Mouse (Mus musculus) erythroblast, adult 5-6 weeks (primary cell): ENCODE results near the gene S100a6. TPM values are rescaled to one million over a fixed set of nuclear protein-coding genes. Genes with fewer than 3 reads are reported as not detected.

ENCODE experiments used
- ATAC-seq: replicated peaks from 2 replicates; pipeline ENCODE4 v1.8.0; 2016; ENCODE audit warnings: moderate number of reproducible peaks, mild to moderate bottlenecking, moderate TSS enrichment, inconsistent platforms; ENCODE audit not compliant: poor library complexity, low FRiP score, severe bottlenecking
- total RNA-seq, 2 experiments: library from RNA; stranded (forward) in 1 of 2; stranded (reverse) in 1 of 2; fragments of 150-400 nt in 1 of 2; fragments of 200-764, 138-1000 nt in 1 of 2; gene quantifications; 2 replicates each; pipeline versions ENCODE4 v1.2.3 to v1.2.4; 2015 to 2017; ENCODE audit warnings: low replicate concordance in 2 of 2

S100a6 gene
- 246 and 247 TPM in 2 replicates for total RNA-seq (2015; ENCODE audit: low replicate concordance)
- 99.2 and 118 TPM in 2 replicates for total RNA-seq (2017; ENCODE audit: low replicate concordance)

GRCm38 (mm10) chr3:90612728-90613291 is at the start of gene S100a6:
Gene S100a6 (plus strand): TSS chr3:90612882.
- peak; percentile 47 for ATAC-seq

DNA sequence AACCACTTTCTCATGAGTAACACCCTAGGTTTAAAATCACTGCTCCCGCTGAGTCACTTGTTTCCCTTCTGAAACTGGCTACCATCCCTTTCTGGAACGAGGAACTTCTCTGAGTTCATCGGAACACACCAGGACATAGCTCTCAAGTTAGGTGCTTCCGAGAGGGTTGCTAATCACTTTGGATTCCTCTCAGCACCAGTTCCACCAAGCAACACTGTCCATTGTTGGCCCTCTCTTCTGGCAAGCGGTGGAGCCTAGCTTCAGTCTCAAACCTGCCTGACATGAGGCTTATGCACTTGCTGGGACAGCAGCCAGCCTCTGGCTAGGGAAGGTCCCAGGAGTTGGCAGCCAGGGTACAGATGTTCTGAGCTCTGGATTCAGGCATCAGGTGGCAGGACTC is 38.0 kb upstream of the S100a6 start:
- ATAC-seq: no peak

GRCm38 (mm10) chr3:90575320-90575719 is 37.4 kb upstream of the S100a6 start:
- no peak for ATAC-seq

GRCm38 (mm10) chr3:90576351-90577001 is 36.2 kb upstream of the S100a6 start:
- no peak for ATAC-seq

DNA sequence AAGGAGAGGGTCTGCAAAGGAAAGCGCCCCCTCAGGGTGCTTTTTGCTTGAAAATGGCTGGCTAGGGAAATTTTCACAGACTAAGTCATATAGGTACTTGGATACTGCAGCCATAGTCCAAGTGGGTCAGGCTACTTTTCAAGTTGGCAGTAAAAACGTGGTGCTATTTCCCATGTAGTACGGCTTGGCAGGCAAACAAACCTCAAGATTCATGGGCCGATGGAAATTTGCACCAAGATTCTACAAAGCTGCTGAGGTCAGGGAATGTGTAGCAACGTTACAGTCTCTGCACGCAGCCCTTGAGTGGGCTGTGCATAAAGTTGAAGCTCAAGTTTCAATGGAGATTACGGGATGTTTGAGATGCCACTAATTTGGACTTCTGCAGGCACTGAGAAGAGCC is 33.2 kb upstream of the S100a6 start:
- ATAC-seq: no peak

GRCm38 (mm10) chr3:90581141-90581540 is 31.5 kb upstream of the S100a6 start:
- ATAC-seq: no peak

- no peak for ATAC-seq
These were observed 30.5 kb upstream of the S100a6 start for GRCm38 (mm10) chr3:90582156-90582555.

GRCm38 (mm10) chr3:90582556-90582955 is 30.1 kb upstream of the S100a6 start:
- ATAC-seq: no peak

DNA sequence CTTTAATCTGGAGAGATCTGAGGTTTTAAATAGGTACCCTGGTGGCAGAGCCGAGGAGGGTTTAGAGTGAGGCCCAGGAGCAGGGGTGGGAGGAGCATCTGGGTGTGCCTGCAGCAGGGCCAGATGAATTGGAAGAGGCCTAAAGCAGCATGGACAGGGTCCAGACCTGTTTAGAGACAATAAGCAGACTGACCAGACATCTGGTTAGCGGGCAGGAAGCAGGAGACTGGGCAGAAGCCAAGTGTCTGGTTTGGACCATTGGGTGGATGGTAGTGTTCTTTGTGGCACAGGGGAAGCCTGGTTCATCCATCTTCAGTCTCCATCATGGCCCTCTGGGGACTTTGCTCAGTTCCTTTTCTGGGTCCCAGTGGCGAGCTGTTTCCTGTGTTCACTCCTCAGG is 28.8 kb upstream of the S100a6 start:
- ATAC-seq: no peak

GRCm38 (mm10) chr3:90585595-90585994 is 27.1 kb upstream of the S100a6 start:
- peak; percentile 73 for ATAC-seq

DNA sequence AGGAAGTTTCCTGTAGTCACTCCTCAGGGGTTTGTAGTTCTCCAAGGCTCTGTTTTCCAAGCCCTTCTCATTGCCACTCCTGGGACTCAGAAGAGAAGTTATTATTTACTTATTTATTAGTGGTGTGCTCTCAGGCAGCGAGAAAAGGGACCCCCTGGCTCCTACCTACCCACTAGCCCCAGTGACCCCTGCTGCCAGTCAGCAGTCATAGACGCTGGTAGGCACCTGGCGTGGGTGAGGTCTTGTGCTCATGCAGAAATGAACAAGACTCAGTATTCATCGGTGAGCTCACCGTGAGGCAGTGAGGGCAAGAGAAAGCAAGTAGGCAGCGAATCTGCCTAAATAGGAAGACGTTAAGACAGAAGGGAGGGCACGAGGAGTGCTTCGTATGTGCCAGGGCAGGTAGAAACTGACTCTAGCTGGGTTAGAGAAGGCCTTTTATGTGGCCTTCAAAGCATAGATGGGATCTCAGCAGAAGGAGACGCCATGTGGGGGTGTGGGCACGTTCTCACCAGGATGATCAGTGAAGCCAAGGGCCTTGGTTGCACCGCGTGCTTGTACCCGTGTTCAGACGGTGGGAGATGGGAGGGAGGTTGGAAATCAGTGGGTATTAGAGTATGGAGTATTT is 26.6 kb upstream of the S100a6 start:
- peak; percentile 17; the same call in 1 of the 2 replicates for ATAC-seq

- ATAC-seq: peak; percentile 38; the same call in 1 of the 2 replicates
These were observed 25.8 kb upstream of the S100a6 start for GRCm38 (mm10) chr3:90586906-90587305.

- ATAC-seq: no peak
These were observed 25.2 kb upstream of the S100a6 start for GRCm38 (mm10) chr3:90587361-90588101.

DNA sequence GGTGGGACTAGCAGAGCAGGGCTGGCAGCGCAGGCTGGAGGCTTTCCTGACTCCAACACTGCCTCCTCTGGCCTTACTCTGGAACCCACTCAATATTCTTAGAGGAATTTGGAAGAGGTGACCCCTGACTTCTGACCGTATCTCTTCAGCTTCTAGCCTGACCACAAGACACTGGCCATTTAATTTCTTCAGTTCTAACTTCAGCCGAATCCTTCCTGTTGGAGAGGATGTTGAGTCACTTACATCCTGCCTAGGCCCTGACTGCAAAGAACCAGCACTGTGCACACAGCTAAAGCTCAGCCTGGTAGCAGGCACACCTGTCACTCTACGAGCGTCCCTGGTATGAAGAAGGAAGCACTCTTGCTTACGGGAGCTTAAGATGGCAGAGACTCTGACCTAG is 23.3 kb upstream of the S100a6 start:
- ATAC-seq: no peak

DNA sequence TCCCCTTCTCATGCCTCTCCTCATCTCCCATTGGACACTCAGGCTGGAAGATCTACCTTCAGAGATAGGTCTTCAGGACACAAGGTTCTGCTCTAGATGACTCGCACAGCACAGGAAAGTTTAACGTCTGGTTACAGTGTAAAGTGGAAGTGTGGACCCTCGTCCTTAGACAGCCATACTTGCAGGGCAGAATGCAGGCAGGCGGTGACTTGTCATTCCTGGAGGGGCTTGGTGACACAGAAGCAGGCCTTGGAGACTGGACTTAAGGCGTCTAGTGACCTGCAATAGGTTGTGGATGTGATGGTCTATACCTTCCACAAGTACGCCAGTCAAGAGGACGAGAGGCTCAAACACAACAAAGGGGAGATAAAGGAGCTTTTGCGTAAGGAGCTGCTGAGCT is 22.7 kb upstream of the S100a6 start, which contains the start of gene S100a2:
Gene S100a2, plus strand, starts transcription at position 301 of the 400 bp plus-strand sequence.
- no peak for ATAC-seq

DNA sequence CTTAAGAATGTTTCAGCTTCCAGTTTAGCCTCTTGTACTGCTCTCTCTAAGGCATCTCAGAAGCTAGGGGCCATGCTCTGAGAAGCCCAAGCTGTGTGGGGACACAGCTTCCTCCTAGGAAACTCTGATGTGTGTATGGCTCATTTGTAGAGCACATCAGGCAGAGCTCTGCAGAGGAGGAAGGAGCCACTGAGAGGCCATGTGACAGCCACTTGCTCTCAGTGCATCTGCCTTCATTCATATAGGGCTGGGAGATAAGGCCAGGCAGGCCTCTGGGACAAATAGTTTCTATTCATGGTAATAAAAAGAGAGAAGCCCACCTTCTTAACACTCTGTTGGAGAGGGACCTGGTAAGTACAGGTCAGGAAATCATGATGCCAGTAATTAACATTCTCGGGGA is 18.2 kb upstream of the S100a6 start:
- no peak for ATAC-seq

DNA sequence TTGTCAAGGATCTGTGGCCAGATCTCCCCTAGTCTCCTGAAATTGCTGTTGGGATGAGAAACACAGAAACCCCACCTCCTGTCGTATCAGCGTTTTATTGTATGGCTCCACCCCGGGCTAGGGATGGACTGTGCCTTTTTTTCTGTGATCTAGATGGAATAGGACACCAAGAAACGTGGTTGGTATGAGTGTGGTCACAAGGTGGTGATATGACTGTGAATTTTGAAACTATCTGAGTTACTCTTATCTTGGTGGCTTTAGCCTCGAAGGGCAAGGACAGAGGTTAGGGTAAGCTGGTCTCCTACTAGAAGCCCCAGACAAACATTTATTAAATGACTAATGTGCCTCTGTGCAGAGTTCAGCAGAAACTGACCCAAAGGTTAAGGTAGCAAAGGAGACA is 17.1 kb upstream of the S100a6 start:
- no peak for ATAC-seq

DNA sequence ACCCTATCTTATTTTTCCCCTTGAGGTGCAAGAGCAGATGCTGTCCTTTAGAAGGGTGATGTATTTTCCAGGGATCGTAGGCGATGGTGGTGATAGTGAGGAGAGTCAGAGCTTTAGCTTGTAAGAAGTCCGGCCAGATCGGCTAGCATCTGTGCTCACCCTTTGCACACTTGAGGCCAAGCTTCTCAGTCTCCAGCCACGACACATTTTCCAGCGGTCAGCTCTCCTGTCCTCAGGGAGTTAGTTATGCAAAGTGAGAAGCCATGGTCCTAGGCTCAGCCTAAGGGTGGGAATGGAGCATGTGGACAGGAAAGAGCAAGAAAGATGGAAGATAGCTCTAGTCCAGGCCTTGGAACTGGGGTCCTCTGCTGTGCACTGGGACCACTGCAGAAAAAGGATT is 15.9 kb upstream of the S100a6 start:
- ATAC-seq: no peak

DNA sequence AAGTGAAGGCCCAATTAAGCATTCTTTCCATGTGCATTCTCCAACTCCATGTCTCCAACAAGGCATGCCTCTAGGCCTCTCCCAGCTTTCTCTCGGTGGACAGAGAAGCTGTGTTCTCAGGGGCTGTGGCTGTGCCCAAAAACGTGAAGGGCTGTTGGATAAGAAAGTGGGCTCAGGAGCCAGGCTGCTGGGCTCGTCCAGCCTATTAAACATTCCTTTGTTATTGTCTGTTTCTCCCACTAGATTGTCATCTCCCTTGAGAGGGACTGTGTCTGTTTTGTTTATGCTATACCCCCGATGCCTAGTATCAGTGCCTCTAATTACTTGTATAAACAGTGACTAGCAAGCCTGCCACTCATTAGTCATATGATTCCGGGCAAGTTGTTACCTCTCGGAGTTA is 14.9 kb upstream of the S100a6 start:
- no peak for ATAC-seq

- no peak for ATAC-seq
These were observed 14.5 kb upstream of the S100a6 start for GRCm38 (mm10) chr3:90598212-90598611.
